In genomic region chr15:100113343-100114275, GRCm38 (mm10) we compare ENCODE assay signal across 10 mouse cellular contexts.
A peak's percentile ranks its signal among the peaks of the same experiment; 100 is the strongest.
DNase-seq lines count a peak whose midpoint lies in the region; ATAC-seq lines count a peak whose summit lies in the region.
"Had no signal": no experiment of that assay in that cellular context is flagged by ENCODE, and none has a peak within 500 bp of the region (broad histone marks: within the 10 kb centered on the region; RNA-seq: fewer than 3 reads in every experiment).

No protein-coding gene starts in this region.

- H3K27ac ChIP-seq in heart, embryonic 13.5 days (replicated peaks) = peak overlapping the region; percentile 33
- no peak overlapping the region for H3K27ac ChIP-seq in embryonic facial prominence, embryonic 15.5 days (replicated peaks)
- H3K27ac ChIP-seq in midbrain, embryonic 16.5 days (ENCODE audit: low read length) = no peak overlapping the region
- H3K27ac ChIP-seq: embryonic facial prominence, embryonic 13.5 days had no signal

- peaks cover 26% of the 10 kb centered on the region for H3K36me3 ChIP-seq in heart, embryonic 13.5 days
- H3K36me3 ChIP-seq in embryonic facial prominence, embryonic 15.5 days = peaks cover 9% of the 10 kb centered on the region; the same call in 1 of the 2 replicates
- no peaks in the 10 kb centered on the region for H3K36me3 ChIP-seq in midbrain, embryonic 16.5 days (ENCODE audit: control insufficient read depth, insufficient read depth, low read length)

- intact Hi-C loops in heart, postnatal 36 days (cut with DNase I) = no loop called here

- H3K9ac ChIP-seq in heart, embryonic 13.5 days = no peak overlapping the region
- no peak overlapping the region for H3K9ac ChIP-seq in embryonic facial prominence, embryonic 15.5 days
- no peak overlapping the region for H3K9ac ChIP-seq in midbrain, embryonic 16.5 days (ENCODE audit: low read depth, low read length)
- H3K9ac ChIP-seq: embryonic facial prominence, embryonic 13.5 days had no signal

- H3K4me3 ChIP-seq in heart, embryonic 13.5 days = no peak overlapping the region
- H3K4me3 ChIP-seq in embryonic facial prominence, embryonic 15.5 days (replicated peaks) = no peak overlapping the region
- no peak overlapping the region for H3K4me3 ChIP-seq in midbrain, embryonic 16.5 days (ENCODE audit: low read depth, low read length)
- H3K4me3 ChIP-seq: embryonic facial prominence, embryonic 13.5 days had no signal

- H3K27me3 ChIP-seq in heart, embryonic 13.5 days (replicated peaks) = no peaks in the 10 kb centered on the region
- no peaks in the 10 kb centered on the region for H3K27me3 ChIP-seq in embryonic facial prominence, embryonic 15.5 days
- H3K27me3 ChIP-seq in midbrain, embryonic 16.5 days (ENCODE audit: control insufficient read depth, insufficient read depth, low read depth, low read length) = no peaks in the 10 kb centered on the region
- H3K27me3 ChIP-seq: embryonic facial prominence, embryonic 13.5 days had no signal

- H3K9me3 ChIP-seq in heart, embryonic 13.5 days = no peaks in the 10 kb centered on the region
- H3K9me3 ChIP-seq in embryonic facial prominence, embryonic 15.5 days (replicated peaks) = no peaks in the 10 kb centered on the region
- H3K9me3 ChIP-seq in midbrain, embryonic 16.5 days (replicated peaks; ENCODE audit: control insufficient read depth, low read length, poor library complexity, severe bottlenecking) = no peaks in the 10 kb centered on the region
- H3K9me3 ChIP-seq: embryonic facial prominence, embryonic 13.5 days; megakaryocyte, embryonic 14.5 days had no signal

- no peak for DNase-seq in heart, postnatal 36 days
- peak; percentile 39 for DNase-seq in ZHBTc4 (ENCODE audit: low read depth, low spot score)
- no peak for DNase-seq in ovary, adult 18-20 months (ENCODE audit: low spot score)
- no peak for DNase-seq in right cerebral cortex, postnatal 10 days (ENCODE audit: low spot score in 2 of 2)
- no peak for DNase-seq in layer of hippocampus, adult 18-20 months (ENCODE audit: low spot score in 2 of 2)

- WGBS in heart, embryonic 13.5 days = 49% methylated on average over 10 of the region's 10 CpGs
- 70% methylated on average over 10 of the region's 10 CpGs for WGBS in embryonic facial prominence, embryonic 15.5 days
- 43% methylated on average over 10 of the region's 10 CpGs for WGBS in midbrain, embryonic 16.5 days

- no peak overlapping the region for H3K4me2 ChIP-seq in heart, embryonic 13.5 days
- H3K4me2 ChIP-seq in embryonic facial prominence, embryonic 15.5 days (replicated peaks) = no peak overlapping the region
- no peak overlapping the region for H3K4me2 ChIP-seq in midbrain, embryonic 16.5 days (ENCODE audit: low read length)
- H3K4me2 ChIP-seq: embryonic facial prominence, embryonic 13.5 days had no signal

- H3K4me1 ChIP-seq in heart, embryonic 13.5 days = peaks cover 59% of the 10 kb centered on the region
- H3K4me1 ChIP-seq in embryonic facial prominence, embryonic 15.5 days = peaks cover 22% of the 10 kb centered on the region
- H3K4me1 ChIP-seq in midbrain, embryonic 16.5 days (ENCODE audit: control insufficient read depth, insufficient read depth, low read length) = peaks cover 10% of the 10 kb centered on the region; the same call in 1 of the 2 replicates

- no peak for ATAC-seq in heart, embryonic 13.5 days (ENCODE audit: extremely low read depth, insufficient number of reproducible peaks, low FRiP score, low TSS enrichment)
- ATAC-seq in embryonic facial prominence, embryonic 15.5 days (ENCODE audit: insufficient number of reproducible peaks, low FRiP score, low TSS enrichment, low read depth) = 0 out of 2 replicates have a peak, but pooled peaks have one; percentile 29
- 0 out of 2 replicates have a peak, but pooled peaks have one; percentile 25 for ATAC-seq in midbrain, embryonic 16.5 days
